Mouse (Mus musculus): ENCODE measurements at regions not wholly inside any gene's neighbourhood (a gene's known extent, or its start where the extent isn't known, plus 50 kb on each side); places are given as distances from the start of the nearest gene placed in this dataset.

DNA sequence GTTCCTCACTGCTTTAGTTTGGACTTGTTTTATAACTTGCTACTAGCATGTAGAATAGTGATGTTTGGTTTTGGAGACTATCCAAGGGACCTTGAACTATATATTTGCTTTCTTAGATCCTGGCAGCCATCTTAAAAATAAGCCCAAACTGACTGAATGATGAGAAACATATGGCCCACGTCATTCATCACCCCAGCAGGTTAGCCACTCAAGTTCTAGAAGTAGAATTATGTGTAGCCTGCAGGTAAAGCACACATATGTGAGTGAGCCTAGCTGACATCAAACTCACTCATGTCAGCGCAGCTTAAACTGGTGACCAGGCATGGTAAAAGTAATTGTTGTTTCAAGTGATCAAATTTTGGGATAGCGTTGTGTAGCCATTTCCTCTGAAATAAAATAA is 147.2 kb upstream of the Thumpd2 start:
- Histone ChIP-seq H3K79me2 (ENCODE audit: control insufficient read depth, insufficient read depth, low read length, poor library complexity) (no peaks in the 10 kb centered on the region), H3K9ac (ENCODE audit: control insufficient read depth, low read depth, low read length, poor library complexity, severe bottlenecking) (no peak overlapping the region), H3K4me1 (ENCODE audit: control insufficient read depth in 1 of 2, insufficient read depth in 2 of 2, low read length in 2 of 2) (no peaks in the 10 kb centered on the region), H3K27ac (ENCODE audit: control insufficient read depth, low read depth, low read length) (no peak overlapping the region), H3K4me3 (ENCODE audit: control insufficient read depth in 1 of 2, insufficient read depth in 1 of 2, low read depth in 2 of 2, low read length in 2 of 2) (no peak overlapping the region), H3K27me3 (ENCODE audit: control insufficient read depth in 1 of 2, insufficient read depth in 2 of 2, low read length in 2 of 2) (no peaks in the 10 kb centered on the region), H3K36me3 (ENCODE audit: control insufficient read depth in 1 of 2, insufficient read depth in 2 of 2, low read length in 2 of 2) (no peaks in the 10 kb centered on the region), H3K9me3 (replicated peaks; ENCODE audit: insufficient read depth, low read length) (no peaks in the 10 kb centered on the region)
- TF ChIP-seq SMC3 (IDR thresholded peaks at IDR 0.05; ENCODE audit: low read depth, low read length), result no peak
- TF ChIP-seq MEF2A (IDR thresholded peaks at IDR 0.05; ENCODE audit: extremely low read depth, insufficient replicate concordance, low read depth, low read length, poor library complexity, severe bottlenecking), result no peak
- no peak for TF ChIP-seq BHLHE40 (IDR thresholded peaks at IDR 0.05; ENCODE audit: borderline replicate concordance, low read depth, low read length)
- TF ChIP-seq USF1 (IDR thresholded peaks at IDR 0.05; ENCODE audit: low read depth, low read length), result no peak
- no peak for TF ChIP-seq ZKSCAN1 (IDR thresholded peaks at IDR 0.05; ENCODE audit: low read depth, low read length)
- TF ChIP-seq MXI1 (IDR thresholded peaks at IDR 0.05; ENCODE audit: low read depth, low read length), result no peak
- TF ChIP-seq EP300 (IDR thresholded peaks at IDR 0.05; ENCODE audit: low read depth in 1 of 2, low read length in 2 of 2), result no peak
- TF ChIP-seq GATA1 (IDR thresholded peaks at IDR 0.05; ENCODE audit: low read depth, low read length), result no peak
- no peak for TF ChIP-seq CHD2 (IDR thresholded peaks at IDR 0.05; ENCODE audit: low read length)
- no peak for TF ChIP-seq NELFE (IDR thresholded peaks at IDR 0.05; ENCODE audit: low read depth, low read length)
- DNase-seq (ENCODE audit: low read depth, low spot score), result no peak

DNA sequence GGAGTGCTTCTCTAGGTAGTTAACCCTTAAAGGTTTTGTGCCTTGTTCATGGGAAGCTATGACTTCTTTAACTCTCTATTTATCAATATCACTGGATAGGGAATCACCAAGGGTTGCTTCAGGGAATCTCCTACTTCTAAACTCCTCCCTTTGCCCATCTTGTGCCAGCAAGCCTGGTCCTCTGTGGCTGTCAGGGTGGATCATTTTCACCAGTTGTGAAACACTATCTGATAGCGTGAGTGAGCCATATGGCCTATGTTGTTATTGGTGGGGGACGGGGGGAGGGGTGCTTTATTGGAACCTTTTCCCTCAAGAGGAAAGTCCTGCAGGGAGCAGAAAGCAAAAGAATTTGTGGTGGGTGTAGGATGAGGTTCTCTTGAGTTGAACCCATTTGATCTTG is 145.5 kb upstream of the Thumpd2 start:
- Histone ChIP-seq H3K9me3 (replicated peaks; ENCODE audit: insufficient read depth, low read length) (no peaks in the 10 kb centered on the region), H3K79me2 (ENCODE audit: control insufficient read depth, insufficient read depth, low read length, poor library complexity) (no peaks in the 10 kb centered on the region), H3K27me3 (ENCODE audit: control insufficient read depth in 1 of 2, insufficient read depth in 2 of 2, low read length in 2 of 2) (no peaks in the 10 kb centered on the region), H3K4me1 (ENCODE audit: control insufficient read depth in 1 of 2, insufficient read depth in 2 of 2, low read length in 2 of 2) (no peaks in the 10 kb centered on the region), H3K27ac (ENCODE audit: control insufficient read depth, low read depth, low read length) (no peak overlapping the region), H3K9ac (ENCODE audit: control insufficient read depth, low read depth, low read length, poor library complexity, severe bottlenecking) (no peak overlapping the region), H3K36me3 (ENCODE audit: control insufficient read depth in 1 of 2, insufficient read depth in 2 of 2, low read length in 2 of 2) (no peaks in the 10 kb centered on the region), H3K4me3 (ENCODE audit: control insufficient read depth in 1 of 2, insufficient read depth in 1 of 2, low read depth in 2 of 2, low read length in 2 of 2) (no peak overlapping the region)
- TF ChIP-seq ELF1 (IDR thresholded peaks at IDR 0.05; ENCODE audit: low read depth, low read length) (no peak), USF2 (IDR thresholded peaks at IDR 0.05; ENCODE audit: borderline replicate concordance in 1 of 2, insufficient read depth in 1 of 2, low read depth in 1 of 2, low read length in 2 of 2) (no peak), MEF2A (IDR thresholded peaks at IDR 0.05; ENCODE audit: extremely low read depth, insufficient replicate concordance, low read depth, low read length, poor library complexity, severe bottlenecking) (no peak), RCOR1 (IDR thresholded peaks at IDR 0.05; ENCODE audit: low read depth, low read length) (no peak), KAT2A (conservative IDR thresholded peaks at IDR 0.05; ENCODE audit: low read depth, low read length) (no peak), NELFE (IDR thresholded peaks at IDR 0.05; ENCODE audit: low read depth, low read length) (no peak), TAL1 (IDR thresholded peaks at IDR 0.05; ENCODE audit: low read length) (no peak), GABPA (IDR thresholded peaks at IDR 0.05; ENCODE audit: low read depth, low read length) (no peak), MXI1 (IDR thresholded peaks at IDR 0.05; ENCODE audit: low read depth, low read length) (no peak), MAFK (IDR thresholded peaks at IDR 0.05; ENCODE audit: borderline replicate concordance, low read depth, low read length) (no peak), TCF12 (IDR thresholded peaks at IDR 0.05; ENCODE audit: low read depth, low read length) (no peak), TBP (IDR thresholded peaks at IDR 0.05; ENCODE audit: low read depth, low read length) (no peak)
- DNase-seq (ENCODE audit: low read depth, low spot score), result no peak
